Mouse (Mus musculus) embryonic fibroblast, embryonic 13.5 days (primary cell): ENCODE results near the gene B3galnt2.

Source experiments
- CTCF ChIP-seq: IDR thresholded peaks from 2 replicates; pipeline ENCODE4 v1.5.1; 2011; ENCODE audit warnings: mild to moderate bottlenecking, control low read depth, low read length, moderate library complexity, borderline replicate concordance; ENCODE audit not compliant: insufficient read depth
- POLR2A ChIP-seq: IDR thresholded peaks from 2 replicates; pipeline ENCODE4 v1.6.1; 2011; ENCODE audit warnings: low read depth, mild to moderate bottlenecking, control low read depth, low read length, moderate library complexity

GRCm38 (mm10) chr13:13953874-13954832 lies at the start of gene B3galnt2:
- no peak for TF ChIP-seq CTCF
- TF ChIP-seq POLR2A: peak; percentile 99
